Mouse (Mus musculus) small intestine, adult 2 months (tissue): ENCODE data around the gene Sh3gl2.

Experiments used
- CTCF ChIP-seq: fragments of 200-500 bp; IDR thresholded peaks from 2 replicates; pipeline ENCODE4 v1.5.1; 2012; ENCODE audit warnings: low read depth, mild to moderate bottlenecking, control low read depth, inconsistent platforms, low read length, moderate library complexity, mixed read lengths; ENCODE audit not compliant: insufficient replicate concordance, insufficient read length; ENCODE audit errors: extremely low read depth
- POLR2A ChIP-seq: fragments of 200-500 bp; IDR thresholded peaks from 2 replicates; pipeline ENCODE4 v1.6.1; 2012; ENCODE audit warnings: low read depth, mild to moderate bottlenecking, control low read depth, inconsistent platforms, low read length, moderate library complexity

DNA sequence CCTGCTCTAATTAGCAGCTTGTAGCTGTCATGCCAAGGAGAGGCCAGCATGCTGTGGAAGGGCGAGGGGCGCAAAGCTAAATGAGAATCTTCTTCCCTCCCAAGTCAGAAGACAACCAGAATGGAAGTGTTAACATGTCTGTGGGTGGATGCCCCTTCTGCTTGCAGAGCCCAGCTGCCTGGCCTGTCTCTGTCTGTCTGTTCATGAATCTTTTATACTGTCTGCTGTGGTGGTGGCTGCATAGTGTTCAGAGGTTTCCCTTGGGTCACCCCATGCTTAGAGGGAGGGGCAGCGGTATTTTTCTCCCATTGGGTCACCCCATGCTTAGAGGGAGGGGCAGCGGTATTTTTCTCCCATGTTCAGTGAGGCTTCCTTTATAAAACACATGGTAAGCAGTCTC, 68.0 kb downstream of the Sh3gl2 start:
- TF ChIP-seq CTCF (no peak), POLR2A (no peak)
